Mouse (Mus musculus) left cerebral cortex, postnatal 10 days (tissue): ENCODE measurements at regions not wholly inside any gene's neighbourhood (a gene's known extent, or its start where the extent isn't known, plus 50 kb on each side); places are given as distances from the start of the nearest gene placed in this dataset.

Experiments
- DNase-seq, 2 experiments: peaks; one replicate each; pipeline ENCODE4 v3.0.0; 2021 to 2022; ENCODE audit warnings: low spot score in 2 of 2, mixed read lengths in 1 of 2; ENCODE audit errors: extremely low spot score in 1 of 2
- intact Hi-C: fragments of 180-260 bp; cut with DNase I; formaldehyde crosslinking; loops from one replicate; pipeline ENCODE4 v1.15.1; 2025

DNA sequence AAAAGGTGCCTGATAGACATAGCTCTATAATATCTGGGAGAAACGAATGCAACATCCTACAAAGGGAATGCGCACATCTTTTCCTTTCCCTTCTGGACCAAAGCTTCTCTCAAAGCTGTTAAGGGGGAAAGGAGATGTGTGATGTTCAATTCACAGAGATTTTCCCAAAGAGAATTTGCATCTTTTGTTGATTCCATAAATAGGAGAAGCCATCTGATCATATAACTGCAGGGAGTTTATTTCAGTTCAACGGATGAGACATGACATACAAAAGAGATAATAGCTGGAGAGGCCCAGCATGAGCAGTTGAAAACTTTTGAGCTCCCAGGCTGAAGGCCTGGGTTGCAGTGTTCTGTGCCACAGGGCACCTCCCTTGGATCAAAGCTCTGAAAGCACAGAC is 1169.1 kb downstream of the Sorcs3 start:
- peak in 1 of 2 experiments; percentile 5 for DNase-seq
- intact Hi-C loops = no loop called here

DNA sequence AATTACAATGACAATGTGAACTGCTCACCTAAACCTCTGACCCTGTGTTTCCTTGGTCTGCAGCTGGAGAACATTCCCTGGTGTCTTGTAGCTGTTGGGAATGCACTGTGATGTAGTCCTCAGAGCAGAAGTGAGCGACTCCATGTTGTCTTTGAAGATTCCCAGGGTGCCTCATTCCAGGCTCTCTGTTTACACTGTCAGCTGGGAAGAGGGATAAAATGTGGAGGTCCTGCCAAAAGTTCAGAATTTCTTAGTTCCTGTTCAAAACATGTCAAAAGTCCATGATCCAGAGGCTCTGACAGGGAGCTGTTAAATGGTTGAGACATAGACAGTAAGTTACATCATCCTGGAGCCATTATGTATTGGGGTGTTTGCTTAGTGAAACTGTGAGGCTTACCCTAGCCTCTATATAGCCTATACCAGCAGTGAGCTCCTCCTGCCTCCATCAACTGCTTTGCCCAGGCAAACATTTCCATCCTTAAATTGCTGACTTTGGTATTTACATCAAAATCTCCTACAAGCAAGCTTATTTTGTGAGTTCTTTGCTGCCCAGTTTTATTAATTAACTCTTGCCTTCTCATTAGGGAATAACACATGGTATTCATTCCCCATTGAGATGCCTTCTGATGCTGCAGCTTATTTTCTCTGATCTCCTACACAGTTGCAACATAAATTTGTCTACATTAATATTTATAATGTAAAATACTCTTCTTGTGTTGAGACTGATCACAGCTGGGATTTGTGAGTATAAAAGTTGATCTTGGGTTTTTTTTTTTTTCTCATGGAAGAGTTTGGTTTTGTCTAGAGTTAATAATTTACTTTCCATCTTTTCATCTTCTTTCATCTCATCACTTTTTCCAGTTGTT is 1170.2 kb downstream of the Sorcs3 start:
- intact Hi-C loops = no loop called here

DNA sequence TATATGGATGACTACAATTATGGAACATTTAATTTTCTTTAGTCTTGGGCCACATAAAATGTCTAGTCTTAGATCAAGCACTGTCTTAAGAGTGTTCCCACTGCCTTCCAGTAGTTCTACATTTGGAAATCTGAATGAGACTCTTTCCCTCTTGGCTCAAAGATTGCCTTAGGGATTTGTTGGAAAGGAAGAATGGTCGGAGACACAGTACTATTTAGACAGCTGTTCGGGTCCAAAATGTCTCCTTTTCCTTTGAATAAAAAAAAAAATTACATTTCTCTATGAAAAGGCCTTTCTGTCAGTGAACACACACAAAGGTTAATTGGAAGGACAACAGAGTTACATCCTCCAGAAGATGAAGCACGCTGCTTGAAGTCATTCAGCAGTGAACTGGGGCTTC is 1173.8 kb downstream of the Sorcs3 start:
- no peak for DNase-seq
- intact Hi-C loops = no loop called here

More for the DNA sequence above, 1170.2 kb downstream of the Sorcs3 start:
- no peak for DNase-seq

DNA sequence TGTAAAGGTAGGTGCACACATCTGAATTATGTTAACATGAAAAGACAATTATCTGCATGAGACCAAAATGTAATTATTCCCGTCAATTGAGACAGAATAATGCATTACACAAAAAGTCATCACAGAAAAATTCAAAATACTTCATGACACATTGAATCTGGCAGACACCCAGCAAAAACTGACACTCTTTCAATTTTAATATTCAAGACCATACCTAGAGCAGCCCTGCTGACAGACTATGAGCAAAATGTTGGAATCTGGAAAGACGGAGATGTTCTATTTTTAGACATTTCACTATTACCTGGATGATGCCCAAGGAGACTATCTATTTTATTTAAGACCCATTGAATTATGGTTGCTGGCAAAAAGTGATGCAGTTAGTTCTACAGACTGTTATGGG is 1190.4 kb downstream of the Sorcs3 start:
- intact Hi-C loops = no loop called here
- no peak for DNase-seq

DNA sequence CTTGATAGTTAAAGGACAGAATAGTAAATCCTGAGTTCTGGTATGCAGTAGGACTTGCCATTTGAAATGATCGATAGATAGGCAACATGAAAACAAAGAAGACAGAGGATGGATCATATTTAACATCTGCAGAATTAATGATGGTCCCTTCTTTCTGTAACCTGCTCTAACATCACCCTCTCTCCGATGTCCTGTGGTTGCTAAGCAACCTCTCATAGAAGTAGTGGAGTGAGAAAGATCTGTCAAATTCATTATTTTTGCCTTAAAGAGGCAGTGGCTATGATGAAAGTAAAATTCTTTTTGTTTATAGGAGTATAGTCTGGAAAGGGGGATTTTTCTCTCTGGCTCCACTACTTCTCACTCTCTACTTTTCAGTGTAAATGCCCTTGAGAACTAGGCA is 1209.5 kb downstream of the Sorcs3 start:
- no peak for DNase-seq
- intact Hi-C loops = no loop called here

DNA sequence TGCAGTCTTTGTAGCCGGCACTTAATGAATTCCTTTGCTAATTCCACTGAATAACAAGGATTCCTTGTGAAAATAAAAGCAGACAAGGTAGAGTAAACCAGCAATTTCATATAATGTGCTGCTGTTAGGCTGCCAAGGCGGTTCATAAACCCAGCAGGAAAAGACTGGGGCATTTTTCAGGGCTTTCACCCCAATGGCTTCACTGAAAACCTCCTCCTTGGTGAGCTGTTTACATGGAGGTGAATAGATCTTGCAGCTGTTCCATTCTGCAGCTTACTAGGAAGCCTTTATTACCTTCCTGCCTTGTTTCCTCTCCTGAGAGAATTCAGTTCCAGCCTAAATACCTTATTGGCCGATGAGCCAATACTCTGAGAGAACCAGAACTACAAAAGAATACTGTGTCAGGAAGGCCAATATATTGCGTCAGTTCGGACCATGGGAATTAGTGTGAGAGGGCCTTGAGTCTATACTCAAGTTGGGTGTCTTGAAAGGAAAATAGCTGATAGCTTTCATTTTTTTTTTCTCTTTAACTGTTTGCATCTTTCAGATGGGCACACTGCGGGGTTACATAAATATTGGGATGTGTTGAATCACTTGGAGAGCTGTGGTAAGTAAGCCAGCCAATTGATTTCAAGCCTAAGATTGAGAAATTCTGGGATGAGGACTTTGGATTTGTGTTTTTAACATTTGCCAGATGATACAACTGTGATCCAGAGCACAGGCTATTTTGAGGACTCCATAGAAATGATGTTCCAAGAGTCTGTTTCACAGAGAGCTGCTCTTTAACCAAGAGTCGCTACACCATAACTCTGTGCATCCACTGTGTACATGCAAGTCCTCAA is 1217.5 kb downstream of the Sorcs3 start:
- DNase-seq = no peak
- intact Hi-C loops = no loop called here
